Mouse (Mus musculus) right cerebral cortex, adult 18-20 months (tissue): ENCODE measurements at regions not wholly inside any gene's neighbourhood (a gene's known extent, or its start where the extent isn't known, plus 50 kb on each side); places are given as distances from the start of the nearest gene placed in this dataset.

Experiments
- DNase-seq: peaks from one replicate; pipeline ENCODE4 v3.0.0; 2022; ENCODE audit warnings: mixed read lengths

GRCm38 (mm10) chr5:75880088-75880684 lies 98.1 kb downstream of the Kdr start:
- DNase-seq, result no peak

- DNase-seq, result no peak
Observed at GRCm38 (mm10) chr5:75878361-75878760, 99.9 kb downstream of the Kdr start.

- DNase-seq, result no peak
Observed at GRCm38 (mm10) chr5:75877609-75877971, 100.7 kb downstream of the Kdr start.

- no peak for DNase-seq
Observed at GRCm38 (mm10) chr5:75876871-75877608, 101.2 kb downstream of the Kdr start.

GRCm38 (mm10) chr5:75871120-75871519 lies 107.1 kb downstream of the Kdr start:
- peak; percentile 54 for DNase-seq

- DNase-seq, result no peak
Observed at GRCm38 (mm10) chr5:75870666-75871065, 107.6 kb downstream of the Kdr start.

- no peak for DNase-seq
Observed at GRCm38 (mm10) chr5:75869535-75869934, 108.7 kb downstream of the Kdr start.

- no peak for DNase-seq
Observed at GRCm38 (mm10) chr5:75865096-75865495, 113.2 kb downstream of the Kdr start.

- DNase-seq, result no peak
Observed at GRCm38 (mm10) chr5:75863358-75863757, 114.9 kb downstream of the Kdr start.

- peak; percentile 65 for DNase-seq
Observed at GRCm38 (mm10) chr5:75862630-75862991, 115.6 kb downstream of the Kdr start.

GRCm38 (mm10) chr5:75861916-75862629 lies 116.2 kb downstream of the Kdr start:
- DNase-seq, result no peak

- no peak for DNase-seq
Observed at GRCm38 (mm10) chr5:75859316-75859836, 118.9 kb downstream of the Kdr start.

GRCm38 (mm10) chr5:75850855-75851254 lies 127.4 kb downstream of the Kdr start:
- no peak for DNase-seq

- no peak for DNase-seq
Observed at GRCm38 (mm10) chr5:75847966-75848365, 130.3 kb downstream of the Kdr start.

- DNase-seq, result no peak
Observed at GRCm38 (mm10) chr5:75847341-75847740, 130.9 kb downstream of the Kdr start.

- no peak for DNase-seq
Observed at GRCm38 (mm10) chr5:75846016-75846415, 132.2 kb downstream of the Kdr start.

GRCm38 (mm10) chr5:75843807-75844206 lies 134.5 kb downstream of the Kdr start:
- DNase-seq, result no peak

GRCm38 (mm10) chr5:75840421-75840820 lies 137.8 kb downstream of the Kdr start:
- DNase-seq, result no peak

GRCm38 (mm10) chr5:75835556-75835961 lies 142.7 kb downstream of the Kdr start:
- DNase-seq, result peak; percentile 10

GRCm38 (mm10) chr5:75834766-75835555 lies 143.3 kb downstream of the Kdr start:
- DNase-seq, result no peak

- peak; percentile 10 for DNase-seq
Observed at GRCm38 (mm10) chr5:75832341-75832740, 145.9 kb downstream of the Kdr start.

- DNase-seq, result no peak
Observed at GRCm38 (mm10) chr5:75829850-75830625, 148.2 kb downstream of the Kdr start.
